Mouse (Mus musculus) ES-Bruce4 (cell line): ENCODE results near the gene Pcdh19.

Source experiments
- CTCF ChIP-seq: IDR thresholded peaks from one replicate; pipeline ENCODE4 v1.8.1; 2011; ENCODE audit warnings: low read depth, low read length
- EP300 ChIP-seq: IDR thresholded peaks from 2 replicates; pipeline ENCODE4 v1.6.1; 2011; ENCODE audit warnings: low read depth, low read length; ENCODE audit not compliant: insufficient read depth
- POLR2A ChIP-seq: IDR thresholded peaks from one replicate; pipeline ENCODE4 v1.8.1; 2011; ENCODE audit warnings: low read length; ENCODE audit not compliant: insufficient read depth

- TF ChIP-seq EP300: no peak
- no peak for TF ChIP-seq CTCF
- TF ChIP-seq POLR2A: no peak
Measured at GRCm38 (mm10) chrX:133685572-133685971, 3.2 kb downstream of the Pcdh19 start.
